Mouse (Mus musculus) fibroblast of lung, adult 2 months (primary cell): ENCODE measurements around the gene Phf21b.
A peak's percentile ranks its signal among the peaks of the same experiment; 100 is the strongest.
"Not testable (repeated sequence)": the region's sequence is repeated elsewhere in the genome, so short reads cannot be mapped to it uniquely, and the experiment has no call there.

ENCODE experiments used
- DNase-seq: peaks from one replicate; pipeline ENCODE4 v3.0.0-alpha.2; 2011; ENCODE audit warnings: low read depth

The Phf21b gene

DNA sequence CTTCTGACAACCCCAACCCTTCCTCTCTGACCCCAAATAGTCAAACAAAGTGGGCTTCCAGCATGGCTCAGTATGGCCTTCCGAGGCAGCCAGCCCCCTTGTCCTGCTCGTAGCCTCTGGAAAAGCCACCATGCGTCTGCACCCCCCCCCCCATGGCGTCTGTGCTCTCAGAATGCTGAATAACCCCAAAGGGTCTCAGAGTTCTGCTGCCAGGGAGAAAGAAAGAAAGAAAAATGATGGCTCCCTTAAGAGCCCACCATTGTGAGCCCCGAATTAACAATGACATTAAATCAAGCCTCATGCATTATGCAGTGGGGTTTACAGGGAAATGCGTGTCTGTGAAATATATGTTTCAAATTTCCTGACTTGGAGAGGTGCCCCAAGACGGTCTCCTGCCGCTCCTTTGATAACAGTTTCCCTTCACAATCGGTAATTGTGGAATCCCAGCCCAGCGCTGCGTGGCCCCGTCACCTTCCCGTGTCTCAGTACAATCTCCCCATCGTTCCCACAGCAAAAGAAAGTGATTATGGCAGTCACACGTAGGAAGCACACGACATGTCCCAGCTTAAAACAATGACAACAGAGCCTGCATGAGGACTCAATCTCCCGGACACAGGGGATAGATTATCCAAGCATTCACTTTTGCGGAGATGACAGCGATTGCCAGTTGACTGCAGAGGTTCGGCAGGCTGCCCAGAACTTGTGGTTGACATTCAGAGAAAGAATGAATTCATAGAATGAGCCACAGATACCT, 80.3 kb downstream of the Phf21b start:
- DNase-seq = no peak

DNA sequence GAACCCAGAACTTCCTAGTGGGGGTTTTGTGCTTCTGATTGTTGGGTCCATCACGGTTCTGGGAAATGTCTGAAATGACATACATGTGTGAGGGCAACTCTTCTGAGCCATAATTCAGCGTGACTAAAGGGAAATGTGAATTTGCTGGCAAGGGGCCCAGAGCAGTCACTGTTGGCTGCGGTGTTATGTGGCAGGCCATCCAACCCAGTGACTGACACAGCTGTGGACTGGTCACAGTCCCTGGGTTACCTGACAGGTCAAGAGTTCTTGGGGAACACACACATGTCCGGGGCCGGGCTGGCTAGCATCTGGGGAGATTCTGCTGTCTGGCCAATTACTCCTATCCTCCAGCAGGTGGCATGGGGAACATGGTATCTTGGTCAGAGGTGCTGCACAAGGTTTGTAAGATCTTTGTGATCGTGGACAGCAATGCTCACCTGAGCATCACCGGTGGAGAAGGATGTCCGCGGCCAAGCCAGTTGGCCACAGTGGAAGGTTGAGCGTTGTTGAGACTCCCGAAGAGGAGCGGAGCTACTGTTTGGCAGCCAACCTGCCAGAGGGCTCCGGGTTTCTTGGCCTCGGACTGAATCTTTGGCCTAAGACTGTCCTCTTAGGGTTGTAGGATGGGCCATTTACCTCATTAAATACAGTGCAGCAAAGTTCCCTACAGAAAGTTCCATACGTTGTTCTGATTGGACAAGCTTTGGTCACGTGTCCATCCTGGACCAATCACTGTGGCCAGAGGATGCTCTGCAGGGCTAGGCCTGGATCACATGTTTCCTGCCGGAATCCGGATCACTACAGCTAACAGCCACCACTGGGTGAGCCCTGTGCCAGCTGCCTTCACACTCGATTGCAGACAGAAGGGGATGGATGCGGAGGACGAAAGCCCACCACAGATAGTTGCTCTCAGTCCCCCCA, 83.4 kb downstream of the Phf21b start:
- no peak for DNase-seq

DNA sequence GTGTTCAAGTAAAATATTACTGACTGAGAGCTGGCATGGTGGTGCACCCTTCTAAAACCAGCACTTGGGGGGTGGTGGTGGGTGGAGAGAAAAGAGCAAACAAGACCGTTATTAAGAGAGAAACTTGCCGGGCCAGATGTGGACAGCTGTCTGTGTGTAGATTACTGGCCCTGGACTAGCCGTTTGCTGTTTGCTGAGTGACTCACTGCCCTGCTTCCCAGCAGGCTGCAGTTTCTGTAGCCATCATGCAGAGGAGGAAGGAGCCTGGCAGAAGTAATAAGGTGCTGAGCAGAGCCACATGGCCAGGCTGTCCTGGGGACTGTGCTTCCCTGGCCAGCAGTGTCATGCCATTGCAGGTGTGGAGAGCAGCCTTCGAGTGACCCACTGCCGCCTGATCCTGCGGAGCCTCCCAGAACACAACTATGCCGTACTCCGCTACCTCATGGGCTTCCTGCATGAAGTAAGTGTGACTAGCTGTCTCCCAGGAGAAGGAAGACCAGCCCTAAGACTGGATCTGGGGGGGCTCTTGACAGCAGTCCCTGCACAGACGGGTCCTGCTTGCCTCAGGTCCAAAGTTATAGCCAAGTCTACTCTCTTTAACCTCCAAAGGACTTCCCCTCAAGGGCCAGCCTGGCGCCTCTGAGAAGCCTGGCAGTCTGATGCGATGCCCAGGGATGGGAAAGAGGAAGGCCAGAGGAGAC, 86.1 kb downstream of the Phf21b start:
- peak; percentile 36 for DNase-seq

DNA sequence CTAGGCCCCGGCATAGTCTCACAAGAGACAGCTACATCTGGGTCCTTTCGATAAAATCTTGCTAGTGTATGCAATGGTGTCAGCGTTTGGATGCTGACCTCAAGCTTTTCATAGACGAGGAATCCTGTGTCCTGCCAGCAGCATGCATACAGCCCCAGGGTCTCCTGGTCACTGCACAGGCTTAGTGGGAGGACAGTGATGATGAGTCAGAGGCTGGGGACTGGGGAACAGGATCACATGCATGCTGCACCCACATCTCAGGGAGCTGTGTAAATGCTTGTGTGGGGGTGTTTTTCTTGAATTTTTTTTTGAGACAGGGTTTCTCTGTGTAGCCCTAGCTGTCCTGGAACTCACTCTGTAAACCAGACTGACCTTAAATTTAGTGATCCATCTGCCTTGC, 87.3 kb downstream of the Phf21b start:
- DNase-seq = not testable (repeated sequence)

DNA sequence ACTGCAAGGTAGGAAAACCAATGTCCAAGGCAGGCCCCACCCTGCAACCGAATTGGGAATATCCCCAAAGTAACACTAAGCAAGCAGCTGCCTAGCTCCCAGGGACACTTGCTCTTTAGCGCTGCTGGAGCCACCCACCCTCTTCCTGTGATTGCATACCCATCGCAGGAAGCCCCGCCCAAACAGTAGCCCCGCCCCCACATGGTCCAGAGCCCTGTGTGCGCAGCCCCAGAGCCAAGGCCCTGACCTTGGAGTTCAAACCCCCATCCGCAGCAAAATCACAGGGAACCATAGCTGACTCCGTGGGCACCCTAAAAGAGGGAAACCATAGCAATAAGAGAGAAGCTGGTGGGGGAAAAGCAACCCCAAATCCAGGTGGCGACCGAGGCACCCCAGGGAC, 89.2 kb downstream of the Phf21b start:
- DNase-seq = no peak

DNA sequence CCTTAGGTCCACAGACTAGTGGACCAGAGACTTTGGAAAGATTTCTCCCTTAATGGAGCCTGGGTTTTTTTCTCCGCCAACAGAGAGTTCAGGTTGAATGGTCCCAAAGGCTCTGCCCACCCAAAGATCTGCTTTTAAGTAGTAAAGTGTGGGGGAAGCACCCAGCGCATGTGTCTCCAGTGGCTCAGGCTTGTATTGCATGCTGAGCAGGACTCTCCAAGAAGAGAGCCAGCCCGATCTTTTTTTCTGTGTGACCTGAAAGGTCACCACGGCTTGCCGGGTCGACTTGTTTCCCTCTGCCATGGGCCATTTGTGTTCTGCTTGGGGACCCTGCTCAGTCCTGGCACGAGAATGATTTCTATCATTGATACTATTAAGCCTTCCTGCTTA, 92.4 kb downstream of the Phf21b start:
- DNase-seq = no peak

DNA sequence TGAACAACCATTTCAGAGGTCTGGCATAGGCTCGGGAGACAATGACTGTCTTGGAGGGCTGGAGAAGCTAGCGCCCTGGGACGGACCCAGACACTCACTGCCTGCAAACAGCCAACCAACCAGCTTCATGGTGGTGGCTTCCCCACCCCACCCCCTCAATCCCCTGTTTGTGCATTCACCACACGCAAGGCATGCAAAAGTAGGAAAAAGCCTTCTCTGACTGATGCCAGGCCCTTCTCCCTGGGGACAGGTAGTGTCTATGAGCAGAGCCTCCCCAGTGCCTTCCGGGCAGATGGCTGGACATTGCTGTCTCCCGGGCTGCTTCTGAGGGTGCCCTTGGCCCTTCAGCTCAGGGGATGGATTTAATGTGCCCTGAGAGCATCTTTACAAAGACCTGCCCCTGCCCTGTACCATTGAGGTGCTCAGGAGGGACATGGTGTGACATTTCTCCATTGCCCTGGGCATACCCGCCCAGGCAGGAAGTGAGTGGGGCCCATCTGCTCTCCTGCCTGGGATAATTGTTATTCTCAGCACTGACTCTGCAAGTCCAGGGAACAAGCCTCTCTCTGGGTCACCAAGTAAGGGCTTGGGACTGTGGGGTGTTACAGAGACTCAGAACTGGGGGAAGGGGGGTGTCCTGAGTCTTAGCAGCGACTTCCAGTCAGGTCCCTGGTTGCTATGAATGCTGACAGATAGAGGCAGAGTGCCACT, 93.0 kb downstream of the Phf21b start:
- no peak for DNase-seq

DNA sequence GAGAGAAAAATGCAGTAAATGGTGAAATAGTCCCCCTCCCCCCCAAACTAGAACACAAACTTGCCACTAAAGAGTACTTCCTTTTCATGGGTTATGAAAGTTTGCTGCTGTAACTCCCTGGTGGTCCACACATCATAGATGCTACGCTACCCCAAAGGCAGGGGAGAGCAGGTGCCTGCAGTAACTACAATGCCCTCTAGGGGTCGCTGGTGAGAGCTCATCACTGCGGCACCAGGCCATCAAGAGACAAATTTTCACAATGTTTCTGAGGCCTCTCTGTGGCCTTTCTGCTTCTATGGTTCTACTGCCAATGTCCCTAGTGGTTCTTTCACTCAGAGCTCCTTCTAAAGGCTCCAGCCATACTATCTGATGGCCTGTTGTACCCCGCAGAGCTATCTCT, 97.4 kb downstream of the Phf21b start:
- DNase-seq = no peak

DNA sequence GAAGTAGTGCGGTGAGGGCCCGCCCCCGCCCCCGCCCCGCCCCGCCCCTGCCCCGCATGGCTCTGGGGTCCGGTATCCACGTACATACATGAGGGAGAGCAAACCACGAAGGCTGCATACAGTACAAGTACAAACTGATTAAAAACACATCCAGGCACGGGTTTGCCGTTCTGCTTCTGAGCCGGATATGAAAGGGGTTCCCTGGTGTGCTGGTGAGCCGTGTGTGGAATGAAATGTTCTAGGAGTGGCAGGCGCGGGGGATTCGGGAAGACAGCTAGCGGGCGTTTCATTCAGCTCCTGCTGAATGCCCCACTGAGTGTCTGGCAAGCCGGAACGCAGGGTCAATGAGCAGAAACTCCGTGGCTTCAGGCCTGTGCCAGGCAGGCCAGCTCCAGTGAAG, 99.4 kb downstream of the Phf21b start:
- DNase-seq = no peak

DNA sequence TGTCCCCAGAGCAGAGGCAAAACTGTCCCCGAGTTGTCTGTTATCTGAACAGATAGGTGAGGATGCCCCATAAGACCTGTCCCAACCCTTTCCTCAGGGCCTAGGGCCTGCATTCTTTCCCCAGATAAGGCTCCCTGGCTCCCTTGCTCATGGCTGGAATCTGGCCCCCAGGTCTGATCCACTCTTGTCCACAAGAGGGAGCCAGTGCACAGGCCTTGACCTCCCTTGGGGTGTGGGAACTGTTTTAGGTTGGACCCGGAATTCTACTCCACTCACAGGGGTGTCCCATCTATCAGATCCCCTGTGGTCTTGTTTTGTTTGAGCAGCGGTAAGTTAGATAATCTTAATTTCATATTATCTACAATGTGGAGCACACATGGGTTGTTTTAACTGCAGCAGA, 100.9 kb downstream of the Phf21b start:
- DNase-seq = peak; percentile 26

DNA sequence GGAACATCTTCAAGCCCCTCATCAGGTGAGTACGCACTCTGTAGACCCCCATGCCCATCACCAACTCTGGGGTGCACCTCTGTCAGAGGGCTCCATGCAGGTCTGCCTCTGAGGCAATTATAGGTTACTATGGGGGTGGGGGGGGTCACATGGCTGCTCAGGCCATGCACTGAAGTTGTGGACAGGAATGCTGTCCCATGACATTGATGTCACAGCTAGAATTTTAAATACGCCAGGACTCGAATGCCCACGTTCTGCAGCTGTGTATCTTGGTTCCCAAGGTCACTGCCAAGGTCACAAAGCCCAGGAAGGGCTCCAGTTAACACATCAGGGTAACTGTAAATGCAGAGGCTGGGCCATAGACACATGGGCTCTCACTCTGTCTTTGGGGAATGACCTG, 110.0 kb downstream of the Phf21b start:
- no peak for DNase-seq

DNA sequence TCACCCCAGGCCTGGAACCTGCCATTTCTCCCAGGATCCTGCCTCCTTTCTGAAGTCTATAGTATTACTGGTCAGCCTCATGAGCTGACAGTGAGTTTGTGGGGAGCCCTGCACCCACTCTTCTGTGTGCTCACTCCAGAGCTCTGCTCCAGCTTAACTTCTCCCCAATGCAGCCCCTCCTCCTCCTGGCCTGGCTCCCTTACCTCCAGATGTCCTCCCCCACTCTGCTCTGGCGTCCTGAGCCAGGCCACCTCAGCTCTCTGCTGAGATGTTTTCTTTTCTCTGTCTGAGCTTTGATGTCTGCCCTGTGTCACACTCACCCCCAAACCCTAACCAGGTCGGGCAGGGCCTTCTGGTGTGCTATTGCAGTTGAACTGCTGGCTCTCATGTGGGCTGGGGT, 111.5 kb downstream of the Phf21b start:
- DNase-seq = no peak

DNA sequence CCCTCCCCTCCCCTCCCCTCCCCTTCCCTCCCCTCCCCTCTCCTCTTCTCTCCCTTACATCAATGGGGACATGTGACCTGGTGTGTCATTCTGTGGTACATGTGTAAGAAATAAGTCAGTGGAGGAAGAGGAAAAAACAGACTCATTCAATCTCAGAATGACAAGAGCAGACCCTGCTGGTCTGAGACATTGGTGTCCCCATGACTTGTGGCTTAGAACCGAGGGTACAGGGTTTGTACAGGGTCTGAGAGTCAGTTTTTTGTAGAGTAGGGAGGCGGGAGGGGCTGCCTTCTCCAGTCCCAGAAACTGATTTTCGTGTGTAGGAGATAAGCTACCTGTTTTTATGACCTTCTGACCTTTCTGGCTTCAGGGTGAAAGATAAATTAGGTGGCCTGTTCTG, 112.5 kb downstream of the Phf21b start:
- DNase-seq = no peak

DNA sequence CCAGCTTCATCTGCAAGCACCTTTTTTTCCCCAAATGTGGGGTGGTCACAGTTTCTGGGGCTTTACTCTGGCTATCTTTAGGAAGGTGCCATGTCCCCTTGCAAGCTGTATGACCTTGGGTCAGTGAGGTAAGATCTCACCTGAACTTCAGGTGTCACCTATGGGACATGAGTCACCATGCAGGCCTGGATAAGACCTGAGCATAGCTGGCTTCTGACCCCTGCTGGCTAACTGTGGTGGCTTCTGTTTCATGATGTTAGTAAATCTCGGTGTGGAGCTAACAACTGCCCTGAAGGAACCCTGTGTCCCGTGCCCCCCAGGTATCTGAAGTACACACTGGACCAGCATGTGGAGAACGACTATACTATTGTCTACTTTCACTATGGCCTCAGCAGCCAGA, 114.3 kb downstream of the Phf21b start:
- DNase-seq = no peak

DNA sequence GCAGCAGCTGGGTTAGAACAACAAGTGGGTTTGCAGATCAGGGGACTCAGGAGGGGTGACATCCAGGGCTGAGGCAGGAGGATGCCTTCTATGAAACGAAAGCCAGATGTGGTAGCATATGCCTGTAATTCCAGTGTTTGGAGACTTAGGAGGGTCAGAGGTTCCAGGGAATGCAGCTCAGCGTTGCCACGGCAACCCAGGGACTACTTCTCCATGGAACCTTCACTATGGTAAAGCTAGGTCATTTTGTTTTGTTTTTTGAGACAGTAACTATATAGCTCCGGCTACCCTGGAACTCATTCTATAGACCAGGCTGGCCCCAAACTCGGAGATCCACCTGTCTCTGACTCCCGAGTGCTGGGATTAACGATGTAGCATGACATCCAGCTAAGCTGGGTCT, 117.6 kb downstream of the Phf21b start:
- DNase-seq = no peak

DNA sequence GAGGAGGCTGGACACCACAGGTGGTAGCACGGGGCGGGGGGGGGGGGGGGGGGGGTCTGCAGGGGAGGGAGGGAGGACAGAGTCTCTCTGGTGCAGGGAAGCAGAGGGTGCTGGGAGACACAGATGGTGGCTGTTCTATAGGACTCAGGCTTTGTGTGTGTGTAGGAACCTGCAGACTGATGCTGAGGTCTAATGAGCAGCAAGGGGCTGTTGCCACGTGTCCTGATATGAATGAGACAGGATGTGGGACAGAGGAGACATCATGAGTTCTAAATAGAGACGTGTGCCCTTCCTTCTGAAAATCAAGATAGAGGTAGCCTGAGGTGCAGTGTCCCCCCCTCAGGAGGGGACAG, 118.9 kb downstream of the Phf21b start:
- DNase-seq = no peak

DNA sequence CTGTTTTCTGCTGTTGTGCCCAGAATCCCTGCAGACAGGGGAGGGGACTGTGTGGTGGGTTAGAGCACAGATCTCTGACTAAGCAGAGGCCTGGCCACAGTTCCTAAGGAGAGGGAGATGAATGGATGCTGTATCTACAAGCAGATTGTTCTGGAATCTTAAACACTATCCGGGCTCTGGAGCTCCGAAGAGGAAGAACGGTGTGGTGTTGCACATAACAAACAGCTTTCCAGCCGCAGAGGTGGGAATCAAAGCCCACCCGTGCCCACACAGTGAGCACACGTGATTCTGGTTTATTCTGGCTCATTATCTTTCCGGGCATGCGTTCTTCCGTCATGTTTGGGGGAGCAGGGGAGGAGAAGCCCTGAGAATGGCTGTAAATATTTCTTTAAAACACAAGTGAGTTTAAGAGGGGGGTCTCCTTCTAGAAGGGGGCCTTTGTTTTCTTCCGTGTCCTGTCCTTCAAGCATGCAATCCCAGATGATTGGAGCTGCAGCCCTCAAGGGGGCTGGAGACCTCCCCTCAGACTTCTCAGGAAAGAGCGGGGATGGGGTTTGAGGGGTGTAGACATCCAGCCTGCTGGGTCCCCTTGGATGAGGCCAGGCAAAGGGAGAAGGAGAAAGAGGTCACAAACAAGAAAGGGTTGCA, 119.4 kb downstream of the Phf21b start:
- DNase-seq = no peak
